Mouse (Mus musculus): ENCODE data around the gene Mpped2.

- TF ChIP-seq CTCF (IDR thresholded peaks at IDR 0.05; ENCODE audit: low read depth, low read length) (no peak), POLR2A (IDR thresholded peaks at IDR 0.05; ENCODE audit: extremely low read depth, insufficient read depth, low read length) (no peak)
These were observed 54.3 kb downstream of the Mpped2 start for GRCm38 (mm10) chr2:106747342-106747741.

All from liver, adult 2 months (tissue).